Mouse (Mus musculus) adrenal gland, postnatal 10 days (tissue): ENCODE measurements around the gene Glud1. TPM values are rescaled to one million over a fixed set of nuclear protein-coding genes. Genes with fewer than 3 reads are reported as not detected.
"Not testable (repeated sequence)": the region's sequence is repeated elsewhere in the genome, so short reads cannot be mapped to it uniquely, and the experiment has no call there.

Experiments
- DNase-seq: peaks from one replicate; pipeline ENCODE4 v3.0.0; 2021; ENCODE audit warnings: mixed read lengths
- total RNA-seq, 2 experiments: library from RNA; stranded (reverse); gene quantifications; 2 replicates each; pipeline ENCODE4 v1.2.3; 2021

Gene Glud1
- total RNA-seq, 2 experiments from 2014 or later, result 309 to 414 TPM

- DNase-seq, result no peak
Observed at GRCm38 (mm10) chr14:34353326-34353725, 42.8 kb downstream of the Glud1 start.

DNA sequence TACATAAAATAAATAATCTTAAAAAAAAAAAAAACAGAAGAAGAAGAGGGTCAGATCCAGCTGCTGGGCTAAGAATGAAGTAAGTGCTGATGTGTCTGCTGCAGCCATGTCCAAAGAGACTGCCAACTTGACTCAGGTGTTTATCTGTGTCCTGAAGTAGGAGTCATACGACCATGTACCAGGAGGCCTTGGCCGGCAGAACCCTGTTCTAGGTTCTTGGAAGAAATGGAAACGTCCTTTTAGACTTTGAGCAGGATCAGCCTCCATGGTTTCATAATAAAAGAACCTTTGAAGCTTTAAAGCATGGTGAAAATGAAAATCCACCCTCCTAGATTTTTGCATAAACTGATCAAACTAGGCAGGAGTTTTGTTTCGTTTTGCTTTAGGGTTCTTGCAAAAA is 43.9 kb downstream of the Glud1 start:
- DNase-seq, result no peak

DNA sequence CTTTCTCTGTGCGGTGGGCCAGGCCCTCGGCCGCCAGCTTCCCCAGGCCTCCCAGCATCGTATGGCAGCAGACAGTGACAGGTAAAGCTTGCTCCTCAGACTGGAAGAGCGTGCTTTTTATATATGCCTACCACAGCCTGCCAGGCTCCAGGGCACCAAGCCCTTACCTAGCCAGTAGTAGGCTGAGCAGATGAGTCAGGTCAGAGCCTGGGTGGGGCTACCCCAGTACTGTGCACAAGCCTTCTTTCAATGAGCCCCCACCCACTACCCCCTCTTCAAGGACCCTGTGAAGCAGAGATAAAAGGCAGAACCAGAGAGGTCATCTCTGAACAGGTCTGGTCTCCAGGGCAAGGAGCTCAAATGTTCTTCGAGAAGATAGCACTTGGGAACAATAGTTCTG is 44.8 kb downstream of the Glud1 start, which contains the start of gene Fam25c:
TSS of gene Fam25c (minus strand) at position 133 of the 400 bp plus-strand sequence.
- DNase-seq, result no peak

GRCm38 (mm10) chr14:34357671-34358455 is 47.3 kb downstream of the Glud1 start:
- DNase-seq, result no peak

DNA sequence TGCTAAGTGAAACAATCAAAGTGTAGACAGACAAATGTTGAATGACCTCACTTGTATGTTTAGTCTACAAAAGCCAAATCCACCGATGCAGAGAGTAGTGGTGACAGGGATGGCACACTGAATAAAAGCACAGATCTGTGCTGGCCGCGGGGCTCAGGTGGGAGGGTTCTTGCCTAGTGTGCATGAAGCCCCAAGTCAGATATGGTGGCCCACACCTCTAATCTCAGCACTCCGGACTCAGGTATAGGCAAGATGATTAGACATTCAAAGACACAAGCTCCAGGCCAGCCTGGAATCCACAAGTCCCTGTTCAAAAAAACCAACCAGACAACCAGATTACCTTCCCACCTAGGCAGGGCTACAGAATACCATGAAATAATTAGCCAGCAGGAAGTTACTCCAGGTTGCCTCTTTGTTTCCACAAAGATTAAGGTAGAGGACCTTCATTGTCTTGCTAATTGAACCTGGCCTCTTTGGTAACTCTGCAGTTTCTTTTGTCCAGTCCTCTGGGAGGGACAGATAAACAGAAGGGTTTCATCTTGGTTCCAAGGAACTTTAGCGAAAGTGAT is 49.2 kb downstream of the Glud1 start:
- no peak for DNase-seq

- DNase-seq, result no peak
Observed at GRCm38 (mm10) chr14:34360251-34360650, 49.7 kb downstream of the Glud1 start.

GRCm38 (mm10) chr14:34362135-34362534 is 51.6 kb downstream of the Glud1 start:
- no peak for DNase-seq

GRCm38 (mm10) chr14:34362726-34363445 is 52.4 kb downstream of the Glud1 start:
- peak; percentile 81 for DNase-seq

- peak; percentile 80 for DNase-seq
Observed at GRCm38 (mm10) chr14:34363490-34364253, 53.1 kb downstream of the Glud1 start.

- DNase-seq, result not testable (repeated sequence)
Observed at GRCm38 (mm10) chr14:34364254-34365146, 54.0 kb downstream of the Glud1 start.

DNA sequence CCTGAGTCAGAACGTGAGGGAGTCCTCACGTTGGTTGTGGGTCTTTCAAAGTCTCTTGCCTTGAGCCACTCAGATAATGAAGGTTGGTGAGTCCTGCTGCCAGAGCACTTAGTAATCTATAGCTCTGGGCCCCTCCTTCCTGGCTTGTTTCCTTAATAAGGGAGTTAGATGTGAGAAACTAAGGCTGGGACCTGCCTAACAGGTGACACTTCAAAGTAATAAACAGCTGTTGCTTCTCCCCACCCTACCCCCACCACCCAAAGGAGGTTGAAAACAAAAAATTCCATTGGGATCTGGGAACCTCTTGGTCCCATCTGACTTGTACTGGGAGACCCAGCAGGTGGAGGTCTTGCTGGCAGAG is 54.6 kb downstream of the Glud1 start:
- DNase-seq, result no peak

- DNase-seq, result peak; percentile 35
Observed at GRCm38 (mm10) chr14:34370203-34370602, 59.7 kb downstream of the Glud1 start.

- no peak for DNase-seq
Observed at GRCm38 (mm10) chr14:34370921-34371320, 60.4 kb downstream of the Glud1 start.

DNA sequence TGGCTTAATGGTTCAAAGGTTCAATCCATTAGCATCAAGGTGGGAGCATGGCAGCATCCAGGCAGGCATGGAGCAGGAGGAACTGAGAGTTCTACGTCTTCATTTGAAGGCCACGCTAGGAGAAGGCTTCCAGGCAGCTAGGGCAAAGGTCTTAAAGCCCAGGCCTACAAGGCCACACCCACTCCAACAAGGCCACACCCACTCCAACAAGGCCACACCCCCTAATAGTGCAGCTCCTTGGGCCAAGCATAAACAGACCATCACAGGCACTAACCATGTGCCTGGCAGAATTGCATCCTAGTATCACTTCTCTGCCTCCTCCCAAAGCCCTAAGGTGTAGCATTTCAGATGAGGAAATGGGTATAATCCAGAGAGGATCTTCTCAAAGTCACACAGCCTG is 61.2 kb downstream of the Glud1 start:
- DNase-seq, result no peak

- peak; percentile 81 for DNase-seq
Observed at GRCm38 (mm10) chr14:34372646-34373045, 62.1 kb downstream of the Glud1 start.

DNA sequence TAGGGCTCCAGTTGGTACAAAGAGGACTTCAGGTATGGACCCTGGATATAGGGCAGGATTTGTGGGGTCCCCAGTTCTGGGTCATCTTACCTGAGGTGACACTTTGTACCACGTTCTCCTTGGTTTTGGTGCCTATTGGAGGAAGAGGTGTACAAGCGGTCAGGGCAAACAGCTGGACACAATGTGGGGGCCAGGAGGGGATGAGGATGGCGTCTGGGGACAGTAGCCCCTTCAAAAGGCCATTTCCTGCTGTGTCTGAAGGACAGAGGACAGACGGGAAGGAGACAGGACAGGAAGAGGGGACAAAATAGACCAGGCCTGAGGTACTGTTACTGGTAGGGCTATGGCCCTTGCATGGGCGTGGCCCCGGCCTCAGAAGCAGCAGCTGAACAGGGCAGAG is 63.1 kb downstream of the Glud1 start:
- DNase-seq, result no peak

- peak; percentile 58 for DNase-seq
Observed at GRCm38 (mm10) chr14:34374577-34374976, 64.0 kb downstream of the Glud1 start, which contains the start of gene Sncg. TSS of gene Sncg (minus strand) at chr14:34374789.

DNA sequence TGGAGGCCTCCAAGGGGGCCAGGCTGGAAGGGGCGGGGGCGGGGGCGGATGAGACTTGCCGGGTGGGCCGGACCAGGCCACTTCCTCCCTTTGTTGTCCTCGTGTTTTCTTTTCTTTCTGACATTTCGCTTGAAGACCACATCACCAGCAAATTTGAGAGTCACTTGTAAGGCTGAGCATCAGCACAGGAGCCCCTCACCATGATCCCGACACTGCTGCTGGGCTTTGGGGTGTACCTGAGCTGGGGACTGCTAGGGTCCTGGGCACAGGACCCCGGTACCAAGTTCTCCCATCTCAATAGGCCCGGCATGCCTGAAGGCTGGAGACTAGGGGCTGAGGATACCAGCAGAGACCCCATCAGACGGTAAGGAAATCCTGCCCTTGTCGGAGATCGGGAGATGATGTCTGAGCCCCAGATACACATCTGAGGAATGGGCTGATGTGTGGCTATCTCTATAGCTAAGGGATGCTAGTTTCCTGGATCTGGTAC is 64.9 kb downstream of the Glud1 start, which contains the start of gene Mmrn2:
TSS of gene Mmrn2 (plus strand) at position 51 of the 490 bp plus-strand sequence.
- no peak for DNase-seq

- DNase-seq, result peak; percentile 42
Observed at GRCm38 (mm10) chr14:34375941-34376340, 65.4 kb downstream of the Glud1 start.

GRCm38 (mm10) chr14:34377121-34377520 is 66.6 kb downstream of the Glud1 start:
- no peak for DNase-seq
